Mouse (Mus musculus): ENCODE measurements around the gene Krt25. TPM values are rescaled to one million over a fixed set of nuclear protein-coding genes. Genes with fewer than 3 reads are reported as not detected.

The Krt25 gene
- polyA plus RNA-seq, 1 experiment from 2014 or later: not detected

DNA sequence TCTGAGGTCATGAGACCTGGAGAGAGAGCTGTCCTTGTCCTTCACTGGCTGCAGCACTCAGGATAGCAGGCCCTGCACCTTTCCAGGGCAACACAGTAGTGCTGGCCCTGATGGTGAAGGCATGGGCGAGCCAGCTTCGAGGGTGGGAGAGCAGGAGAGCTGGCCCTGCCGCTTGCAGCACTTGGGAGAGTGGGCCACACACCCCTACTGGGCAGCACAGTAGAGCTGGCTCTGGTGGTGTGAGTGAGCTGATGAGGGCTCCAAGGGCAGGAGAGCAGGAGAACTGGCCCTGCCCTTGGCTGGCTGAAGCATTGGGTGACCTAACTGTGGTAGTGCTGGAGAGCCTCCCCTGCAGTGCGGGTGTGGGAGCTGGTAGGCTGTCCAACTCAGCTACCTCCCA, 50.0 kb downstream of the Krt25 start:
- H3K27ac ChIP-seq (replicated peaks): no peak overlapping the region
- no peak for DNase-seq (ENCODE audit: low spot score)
- no peaks in the 10 kb centered on the region for H3K9me3 ChIP-seq
- H3K27me3 ChIP-seq (replicated peaks; ENCODE audit: low read depth, poor library complexity, severe bottlenecking): 0 out of 2 replicates have a peak, but pooled peaks cover 4% of the 10 kb centered on the region
- H3K4me1 ChIP-seq: peaks cover 8% of the 10 kb centered on the region
- WGBS: 83% methylated on average over 4 of the region's 4 CpGs
- no peaks in the 10 kb centered on the region for H3K36me3 ChIP-seq (replicated peaks)
- H3K4me3 ChIP-seq: no peak overlapping the region

DNA sequence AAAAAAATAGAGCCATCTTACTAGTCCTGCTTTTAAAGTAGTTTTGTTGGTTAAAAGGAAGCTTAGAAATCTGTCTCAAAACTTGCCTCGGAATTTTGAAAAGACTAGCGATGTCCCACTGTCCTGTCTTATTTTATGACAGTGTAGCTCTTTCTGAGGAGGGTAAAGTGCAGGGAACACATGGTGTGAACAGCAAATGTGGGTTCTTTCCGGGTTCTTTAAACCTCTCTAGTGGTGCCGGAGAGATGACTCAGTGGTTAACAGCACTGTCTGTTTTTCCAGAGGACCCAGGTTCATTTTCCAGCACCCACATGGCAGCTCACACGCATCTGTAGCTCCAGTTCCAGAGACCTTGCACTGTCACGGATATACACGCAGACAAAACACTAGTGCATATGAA, 53.6 kb downstream of the Krt25 start:
- no peaks in the 10 kb centered on the region for H3K36me3 ChIP-seq (replicated peaks)
- no peak for DNase-seq (ENCODE audit: low spot score)
- H3K4me1 ChIP-seq: peaks cover 5% of the 10 kb centered on the region; the same call in 1 of the 2 replicates
- WGBS: 80% methylated on average over 7 of the region's 7 CpGs
- H3K27ac ChIP-seq (replicated peaks): no peak overlapping the region
- 0 out of 2 replicates have a peak, but pooled peaks cover 4% of the 10 kb centered on the region for H3K27me3 ChIP-seq (replicated peaks; ENCODE audit: low read depth, poor library complexity, severe bottlenecking)
- H3K4me3 ChIP-seq: no peak overlapping the region
- no peaks in the 10 kb centered on the region for H3K9me3 ChIP-seq

GRCm38 (mm10) chr11:99265796-99266195, 57.0 kb downstream of the Krt25 start:
- Histone ChIP-seq H3K4me1 (peaks cover 5% of the 10 kb centered on the region; the same call in 1 of the 2 replicates), H3K9me3 (no peaks in the 10 kb centered on the region), H3K27me3 (replicated peaks; ENCODE audit: low read depth, poor library complexity, severe bottlenecking) (no peaks in the 10 kb centered on the region), H3K36me3 (replicated peaks) (no peaks in the 10 kb centered on the region), H3K4me3 (no peak overlapping the region), H3K27ac (replicated peaks) (no peak overlapping the region)
- DNase-seq (ENCODE audit: low spot score): no peak
- WGBS: 51% methylated on average over 9 of the region's 9 CpGs

Other genes starting within 250 kb of the Krt25 start
- gene Tns4, start 233.6 kb downstream of the Krt25 start, polyA plus RNA-seq (2016; fragmentation: Nextera tagmentation; extraction: Ambion mirVana): 0.96 and 1.0 TPM in 2 replicates
- gene Ccr7, start 167.9 kb downstream of the Krt25 start, polyA plus RNA-seq (2016; fragmentation: Nextera tagmentation; extraction: Ambion mirVana): 0.50 and 0.78 TPM in 2 replicates
- 369 and 387 TPM in 2 replicates for gene Smarce1, start 91.9 kb downstream of the Krt25 start, polyA plus RNA-seq (2016; fragmentation: Nextera tagmentation; extraction: Ambion mirVana)
- gene Krt222, start 78.9 kb downstream of the Krt25 start, polyA plus RNA-seq (2016; fragmentation: Nextera tagmentation; extraction: Ambion mirVana): 0.10 and 0.12 TPM in 2 replicates
- gene Krt24, start 37.7 kb downstream of the Krt25 start, polyA plus RNA-seq (2016; fragmentation: Nextera tagmentation; extraction: Ambion mirVana): not detected in 2 replicates
- 0.06 TPM in 1 of 2 replicates, not detected in the other for gene Krt26, start 15.0 kb upstream of the Krt25 start, polyA plus RNA-seq (2016; fragmentation: Nextera tagmentation; extraction: Ambion mirVana)
- 0.15 TPM in 1 of 2 replicates, not detected in the other for gene Krt27, start 28.2 kb upstream of the Krt25 start, polyA plus RNA-seq (2016; fragmentation: Nextera tagmentation; extraction: Ambion mirVana)
- gene Krt28, start 52.0 kb upstream of the Krt25 start, polyA plus RNA-seq (2016; fragmentation: Nextera tagmentation; extraction: Ambion mirVana): 0.26 and 0.39 TPM in 2 replicates
- 18.6 and 25.3 TPM in 2 replicates for gene Krt10, start 66.4 kb upstream of the Krt25 start, polyA plus RNA-seq (2016; fragmentation: Nextera tagmentation; extraction: Ambion mirVana)
- not detected in 2 replicates for gene Krt12, start 99.3 kb upstream of the Krt25 start, polyA plus RNA-seq (2016; fragmentation: Nextera tagmentation; extraction: Ambion mirVana)
- gene Krt20, start 115.2 kb upstream of the Krt25 start, polyA plus RNA-seq (2016; fragmentation: Nextera tagmentation; extraction: Ambion mirVana): 0.97 and 1.00 TPM in 2 replicates
- gene Krt23, start 170.2 kb upstream of the Krt25 start, polyA plus RNA-seq (2016; fragmentation: Nextera tagmentation; extraction: Ambion mirVana): 0.21 and 0.31 TPM in 2 replicates
- not detected in 2 replicates for gene Krt39, start 198.4 kb upstream of the Krt25 start, polyA plus RNA-seq (2016; fragmentation: Nextera tagmentation; extraction: Ambion mirVana)
- not detected in 2 replicates for gene Krt40, start 220.2 kb upstream of the Krt25 start, polyA plus RNA-seq (2016; fragmentation: Nextera tagmentation; extraction: Ambion mirVana)
- gene Krtap3-3, start 227.9 kb upstream of the Krt25 start, polyA plus RNA-seq (2016; fragmentation: Nextera tagmentation; extraction: Ambion mirVana): not detected in 2 replicates
- not detected in 2 replicates for gene Krtap3-2, start 233.9 kb upstream of the Krt25 start, polyA plus RNA-seq (2016; fragmentation: Nextera tagmentation; extraction: Ambion mirVana)
- not detected in 2 replicates for gene Gm11939, start 236.5 kb upstream of the Krt25 start, polyA plus RNA-seq (2016; fragmentation: Nextera tagmentation; extraction: Ambion mirVana)
- not detected in 2 replicates for gene Krtap3-1, start 243.7 kb upstream of the Krt25 start, polyA plus RNA-seq (2016; fragmentation: Nextera tagmentation; extraction: Ambion mirVana)

Measured in embryonic facial prominence, embryonic 10.5 days (tissue).